Mouse (Mus musculus): Measurements from ENCODE around the gene Tmem131.

DNA sequence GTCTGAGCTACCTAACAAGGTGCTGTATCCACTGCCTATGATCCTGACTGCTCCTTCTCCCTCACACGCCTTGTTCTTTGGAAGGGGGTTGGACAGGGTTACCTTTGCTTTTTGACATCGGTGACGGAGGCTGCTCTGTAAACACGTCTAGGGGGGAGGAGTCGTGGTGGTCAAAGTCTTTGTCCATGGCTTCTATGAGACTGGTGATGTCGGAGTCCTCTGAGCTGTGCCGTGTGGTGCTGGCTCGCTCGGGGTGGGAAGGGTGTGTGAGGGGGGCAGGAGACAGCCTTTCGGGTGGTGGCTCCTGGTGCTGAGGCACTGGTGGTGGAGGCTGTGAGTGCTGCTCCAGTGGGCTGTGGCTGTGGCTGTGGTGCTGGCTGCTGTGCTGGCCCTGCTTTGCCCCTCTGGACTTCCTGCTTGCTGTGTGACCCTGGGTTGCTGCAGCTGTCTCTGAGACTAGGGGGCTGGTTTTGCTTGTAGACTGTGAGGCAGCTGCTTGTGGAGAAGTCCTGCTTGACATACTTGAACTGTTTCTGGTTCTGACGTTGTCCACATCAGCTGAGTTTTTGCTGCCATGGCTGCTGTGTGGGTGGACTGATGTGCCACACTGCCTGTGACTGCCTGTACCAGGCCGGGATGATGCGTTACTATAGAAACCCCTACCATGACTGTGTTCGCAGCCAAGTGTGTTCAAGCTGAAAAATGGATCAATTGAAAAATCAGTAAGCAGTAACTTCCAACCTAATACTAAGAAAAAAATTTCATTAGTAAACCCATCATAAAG is 135.5 kb downstream of the Tmem131 start:
- TF ChIP-seq EP300 (optimal IDR thresholded peaks at IDR 0.05) (no peak), CTCF (IDR thresholded peaks at IDR 0.05; ENCODE audit: low read depth) (no peak)

Measured in stomach, postnatal 0 days (tissue).